Mouse (Mus musculus) bone marrow, adult 2 months (tissue): ENCODE measurements around the gene Grid2ip.

ENCODE experiments used
- CTCF ChIP-seq: fragments of 200-500 bp; IDR thresholded peaks from 2 replicates; pipeline ENCODE4 v1.5.1; 2011; ENCODE audit warnings: low read length, control low read depth; ENCODE audit not compliant: control insufficient read depth, insufficient read depth
- POLR2A ChIP-seq: fragments of 200-500 bp; IDR thresholded peaks from 2 replicates; pipeline ENCODE4 v1.6.1; 2011; ENCODE audit warnings: low read depth, mild to moderate bottlenecking, control low read depth, low read length, borderline replicate concordance; ENCODE audit not compliant: control insufficient read depth

GRCm38 (mm10) chr5:143423899-143424519 is 66.9 kb downstream of the Grid2ip start:
- peak; percentile 78 for TF ChIP-seq CTCF
- no peak for TF ChIP-seq POLR2A
